1 mouse cellular context compared by ENCODE assay signal in genomic region chr3:108528489-108528888, GRCm38 (mm10).
TF ChIP-seq lines count a peak whose summit lies in the region.

No protein-coding gene starts in this region.

TF ChIP-seq in MEL, 35 proteins besides CTCF, POLR2A, EP300 and RAD21:
- TF ChIP-seq ZKSCAN1 (IDR thresholded peaks at IDR 0.05; ENCODE audit: low read depth, low read length), result no peak
- TF ChIP-seq E2F4 (IDR thresholded peaks at IDR 0.05; ENCODE audit: borderline replicate concordance, low read depth, low read length), result no peak
- no peak for TF ChIP-seq TBP (IDR thresholded peaks at IDR 0.05; ENCODE audit: low read depth, low read length)
- no peak for TF ChIP-seq NRF1 (IDR thresholded peaks at IDR 0.05; ENCODE audit: insufficient read depth, low read depth, low read length, poor library complexity, severe bottlenecking)
- no peak for TF ChIP-seq GABPA (IDR thresholded peaks at IDR 0.05; ENCODE audit: low read depth, low read length)
- no peak for TF ChIP-seq NELFE (IDR thresholded peaks at IDR 0.05; ENCODE audit: low read depth, low read length)
- TF ChIP-seq ELF1 (IDR thresholded peaks at IDR 0.05; ENCODE audit: low read depth, low read length), result no peak
- no peak for TF ChIP-seq MYC (IDR thresholded peaks at IDR 0.05; ENCODE audit: low read depth, low read length)
- no peak for TF ChIP-seq RCOR1 (IDR thresholded peaks at IDR 0.05; ENCODE audit: low read depth, low read length)
- no peak for TF ChIP-seq ZNF384 (IDR thresholded peaks at IDR 0.05; ENCODE audit: low read depth, low read length)
